ENCODE assay signal across 8 mouse cellular contexts in the genomic region with DNA sequence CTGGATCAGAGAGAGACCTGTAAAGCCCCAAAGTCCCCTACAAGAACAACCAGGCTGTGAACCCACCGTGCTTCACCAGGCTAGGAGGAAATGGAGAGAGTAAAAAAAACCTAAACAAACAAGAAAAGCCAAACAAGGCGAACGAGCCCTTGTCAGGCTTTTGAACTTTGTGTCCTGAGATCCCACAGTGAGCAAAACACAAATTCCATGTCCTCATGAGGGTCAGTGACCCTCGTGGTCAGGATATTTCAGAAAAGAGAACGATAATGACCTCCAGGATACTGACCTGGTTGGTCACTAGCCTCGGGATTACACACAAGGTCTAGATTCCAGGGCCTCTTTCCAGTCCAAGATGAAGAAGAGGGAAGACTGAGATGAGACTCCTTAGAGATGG. TPM values are rescaled to one million over a fixed set of nuclear protein-coding genes. Genes with fewer than 3 reads are reported as not detected.
A peak's percentile ranks its signal among the peaks of the same experiment; 100 is the strongest.
DNase-seq lines count a peak whose midpoint lies in the region; ATAC-seq and TF ChIP-seq lines count a peak whose summit lies in the region.

No protein-coding gene starts in this region.

- H3K9ac ChIP-seq in heart, embryonic 14.5 days (ENCODE audit: low read length) = peak overlapping the region; percentile 84; the same call in 1 of the 2 replicates
- no peak overlapping the region for H3K9ac ChIP-seq in hindbrain, embryonic 11.5 days (ENCODE audit: low read depth, low read length)

- peak overlapping the region; percentile 82 for H3K4me2 ChIP-seq in heart, embryonic 14.5 days (ENCODE audit: low read length)
- H3K4me2 ChIP-seq in hindbrain, embryonic 11.5 days (replicated peaks; ENCODE audit: low read depth, low read length) = peak overlapping the region; percentile 80; the same call in 1 of the 2 replicates

- DNase-seq in heart, postnatal 4 days = no peak
- no peak for DNase-seq in hindbrain, embryonic 11.5 days (ENCODE audit: low spot score)
- no peak for DNase-seq in midbrain, embryonic 10.5 days (ENCODE audit: low spot score)
- no peak for DNase-seq in cerebellum, adult 18-20 months
- DNase-seq in frontal cortex, postnatal 36 days (ENCODE audit: low spot score in 2 of 2) = no peak
- DNase-seq in left cerebral cortex, adult 18-20 months (ENCODE audit: low spot score in 2 of 2) = no peak

- H3K27me3 ChIP-seq in heart, embryonic 14.5 days (ENCODE audit: control insufficient read depth, insufficient read depth, low read length) = no peaks in the 10 kb centered on the region
- H3K27me3 ChIP-seq in hindbrain, embryonic 11.5 days (ENCODE audit: control insufficient read depth, insufficient read depth, low read length) = no peaks in the 10 kb centered on the region
- no peaks in the 10 kb centered on the region for H3K27me3 ChIP-seq in midbrain, embryonic 10.5 days (ENCODE audit: low read depth, poor library complexity, severe bottlenecking)

- WGBS in heart, embryonic 14.5 days = 53% methylated on average over 6 of the region's 6 CpGs
- WGBS in bone marrow, adult 2 months = 29% methylated on average over 6 of the region's 6 CpGs
- 53% methylated on average over 6 of the region's 6 CpGs for WGBS in hindbrain, embryonic 11.5 days
- 53% methylated on average over 6 of the region's 6 CpGs for WGBS in midbrain, embryonic 10.5 days

- H3K4me3 ChIP-seq in heart, embryonic 14.5 days (ENCODE audit: control insufficient read depth in 1 of 2, insufficient read depth in 1 of 2, low read depth in 1 of 2, low read length in 2 of 2) = peak overlapping the region; percentile 75 to 76
- H3K4me3 ChIP-seq in bone marrow, adult 2 months (replicated peaks; ENCODE audit: control insufficient read depth, low read depth, low read length) = peak overlapping the region; percentile 41
- peak overlapping the region; percentile 58 for H3K4me3 ChIP-seq in hindbrain, embryonic 11.5 days (ENCODE audit: low read depth, low read length)
- H3K4me3 ChIP-seq in midbrain, embryonic 10.5 days = peak overlapping the region; percentile 82

- TF ChIP-seq CTCF in bone marrow, adult 2 months (IDR thresholded peaks at IDR 0.05; ENCODE audit: control insufficient read depth, insufficient read depth, low read length) = no peak

- no peak for TF ChIP-seq POLR2A in bone marrow, adult 2 months (IDR thresholded peaks at IDR 0.05; ENCODE audit: borderline replicate concordance, control insufficient read depth, low read depth, low read length)

- H3K9me3 ChIP-seq in heart, embryonic 14.5 days (ENCODE audit: control insufficient read depth, low read length) = no peaks in the 10 kb centered on the region
- no peaks in the 10 kb centered on the region for H3K9me3 ChIP-seq in hindbrain, embryonic 11.5 days (ENCODE audit: control insufficient read depth, low read length)
- H3K9me3 ChIP-seq in midbrain, embryonic 10.5 days (replicated peaks) = no peaks in the 10 kb centered on the region; the same call in 1 of the 2 replicates

- no peaks in the 10 kb centered on the region for H3K36me3 ChIP-seq in heart, embryonic 14.5 days (ENCODE audit: control insufficient read depth, insufficient read depth, low read length)
- H3K36me3 ChIP-seq in hindbrain, embryonic 11.5 days (ENCODE audit: control insufficient read depth, insufficient read depth, low read length) = no peaks in the 10 kb centered on the region
- no peaks in the 10 kb centered on the region for H3K36me3 ChIP-seq in midbrain, embryonic 10.5 days

- no peak overlapping the region for H3K27ac ChIP-seq in heart, embryonic 14.5 days (replicated peaks in 1 of 2; ENCODE audit: control insufficient read depth in 1 of 2, insufficient read depth in 1 of 2, low read depth in 2 of 2, low read length in 2 of 2)
- H3K27ac ChIP-seq in bone marrow, adult 2 months (ENCODE audit: control insufficient read depth, insufficient read depth, low read depth, low read length, poor library complexity) = no peak overlapping the region
- no peak overlapping the region for H3K27ac ChIP-seq in hindbrain, embryonic 11.5 days (ENCODE audit: low read depth, low read length)
- peak overlapping the region; percentile 89 for H3K27ac ChIP-seq in midbrain, embryonic 10.5 days (replicated peaks)

- peaks cover 0 to 4% of the 10 kb centered on the region in 2 experiments; a peak in 1 of 4 replicates for H3K4me1 ChIP-seq in heart, embryonic 14.5 days (ENCODE audit: control insufficient read depth in 2 of 2, insufficient read depth in 2 of 2, low read length in 2 of 2)
- no peaks in the 10 kb centered on the region for H3K4me1 ChIP-seq in bone marrow, adult 2 months (ENCODE audit: control insufficient read depth, insufficient read depth, low read length)
- no peaks in the 10 kb centered on the region for H3K4me1 ChIP-seq in hindbrain, embryonic 11.5 days (replicated peaks; ENCODE audit: control insufficient read depth, insufficient read depth, low read length)
- H3K4me1 ChIP-seq in midbrain, embryonic 10.5 days = peaks cover 15% of the 10 kb centered on the region

- ATAC-seq in heart, embryonic 14.5 days (ENCODE audit: insufficient number of reproducible peaks, insufficient read depth, low FRiP score, low read depth) = no peak
- ATAC-seq in hindbrain, embryonic 11.5 days (ENCODE audit: low FRiP score) = peak; percentile 12; the same call in 1 of the 2 replicates

RNA-seq across cellular contexts. Expression of a gene that starts 0.4 kb away (rescaled TPM):
- 4.0 and 4.2 TPM in 2 replicates for polyA plus RNA-seq in heart, embryonic 14.5 days (2014; fragmentation: Nextera tagmentation; extraction: Ambion mirVana)
- total RNA-seq in heart, postnatal 4 days (2021) = 1 to 10 TPM; 3.3 to 4.0 TPM
- polyA plus RNA-seq in bone marrow, adult 2 months (2011; ENCODE audit: insufficient read depth, insufficient read length, low replicate concordance, missing spikeins) = 1.7 and 4.8 TPM in 2 replicates
- polyA plus RNA-seq in hindbrain, embryonic 11.5 days (2014; fragmentation: Nextera tagmentation; extraction: Ambion mirVana) = 3.8 and 4.1 TPM in 2 replicates
- 3.9 and 5.3 TPM in 2 replicates for polyA plus RNA-seq in midbrain, embryonic 10.5 days (2016; fragmentation: Nextera tagmentation; extraction: Ambion mirVana)
- 10 to 100 TPM; 12.9 to 15.6 TPM for total RNA-seq in left cerebral cortex, adult 18-20 months (2021)
